Mouse (Mus musculus): ENCODE measurements at regions not wholly inside any gene's neighbourhood (a gene's known extent, or its start where the extent isn't known, plus 50 kb on each side); places are given as distances from the start of the nearest gene placed in this dataset.
A peak's percentile ranks its signal among the peaks of the same experiment; 100 is the strongest.

- no peak for TF ChIP-seq POLR2A (IDR thresholded peaks at IDR 0.05; ENCODE audit: borderline replicate concordance, extremely low read depth, low read depth, low read length)
- TF ChIP-seq CTCF (IDR thresholded peaks at IDR 0.05; ENCODE audit: insufficient read depth, low read length), result no peak
- H3K4me1 ChIP-seq (ENCODE audit: control insufficient read depth, insufficient read depth, low read length), result no peaks in the 10 kb centered on the region
- no peak overlapping the region for H3K4me3 ChIP-seq (replicated peaks; ENCODE audit: extremely low read depth, low read depth, low read length)
- DNase-seq, result no peak
- WGBS, result 62% methylated on average over 13 of the region's 13 CpGs
These were observed 117.6 kb upstream of the Fat1 start for GRCm38 (mm10) chr8:44817532-44818157.

GRCm38 (mm10) chr8:44819270-44819669 lies 116.0 kb upstream of the Fat1 start:
- Histone ChIP-seq H3K4me3 (replicated peaks; ENCODE audit: extremely low read depth, low read depth, low read length) (no peak overlapping the region), H3K4me1 (ENCODE audit: control insufficient read depth, insufficient read depth, low read length) (no peaks in the 10 kb centered on the region)
- 87% methylated on average over 3 of the region's 3 CpGs for WGBS
- no peak for TF ChIP-seq POLR2A (IDR thresholded peaks at IDR 0.05; ENCODE audit: borderline replicate concordance, extremely low read depth, low read depth, low read length)
- no peak for DNase-seq

- TF ChIP-seq CTCF (IDR thresholded peaks at IDR 0.05; ENCODE audit: insufficient read depth, low read length), result no peak
- no peak for TF ChIP-seq POLR2A (IDR thresholded peaks at IDR 0.05; ENCODE audit: borderline replicate concordance, extremely low read depth, low read depth, low read length)
- DNase-seq, result no peak
- Histone ChIP-seq H3K4me3 (replicated peaks; ENCODE audit: extremely low read depth, low read depth, low read length) (no peak overlapping the region), H3K4me1 (ENCODE audit: control insufficient read depth, insufficient read depth, low read length) (no peaks in the 10 kb centered on the region)
- 87% methylated on average over 7 of the region's 7 CpGs for WGBS
These were observed 115.6 kb upstream of the Fat1 start for GRCm38 (mm10) chr8:44819691-44820090.

- DNase-seq, result no peak
These were observed 110.0 kb upstream of the Fat1 start for GRCm38 (mm10) chr8:44825183-44825757.

GRCm38 (mm10) chr8:44826936-44827335 lies 108.3 kb upstream of the Fat1 start:
- Histone ChIP-seq H3K4me1 (ENCODE audit: control insufficient read depth, insufficient read depth, low read length) (no peaks in the 10 kb centered on the region), H3K4me3 (replicated peaks; ENCODE audit: extremely low read depth, low read depth, low read length) (no peak overlapping the region)
- TF ChIP-seq CTCF (IDR thresholded peaks at IDR 0.05; ENCODE audit: insufficient read depth, low read length) (no peak), POLR2A (IDR thresholded peaks at IDR 0.05; ENCODE audit: borderline replicate concordance, extremely low read depth, low read depth, low read length) (no peak)
- DNase-seq, result peak; percentile 15
- WGBS, result 27% methylated on average over 13 of the region's 13 CpGs

More at GRCm38 (mm10) chr8:44825183-44825757, 110.0 kb upstream of the Fat1 start:
- TF ChIP-seq POLR2A (IDR thresholded peaks at IDR 0.05; ENCODE audit: borderline replicate concordance, extremely low read depth, low read depth, low read length), result no peak
- TF ChIP-seq CTCF (IDR thresholded peaks at IDR 0.05; ENCODE audit: insufficient read depth, low read length), result no peak
- H3K4me3 ChIP-seq (replicated peaks; ENCODE audit: extremely low read depth, low read depth, low read length), result no peak overlapping the region
- no peaks in the 10 kb centered on the region for H3K4me1 ChIP-seq (ENCODE audit: control insufficient read depth, insufficient read depth, low read length)
- WGBS, result 75% methylated on average over 6 of the region's 6 CpGs

- TF ChIP-seq POLR2A (IDR thresholded peaks at IDR 0.05; ENCODE audit: borderline replicate concordance, extremely low read depth, low read depth, low read length) (no peak), CTCF (IDR thresholded peaks at IDR 0.05; ENCODE audit: insufficient read depth, low read length) (no peak)
- WGBS, result 90% methylated on average over 3 of the region's 3 CpGs
- H3K4me1 ChIP-seq (ENCODE audit: control insufficient read depth, insufficient read depth, low read length), result no peaks in the 10 kb centered on the region; the same call in 1 of the 2 replicates
- H3K4me3 ChIP-seq (replicated peaks; ENCODE audit: extremely low read depth, low read depth, low read length), result no peak overlapping the region
- no peak for DNase-seq
These were observed 107.2 kb upstream of the Fat1 start for GRCm38 (mm10) chr8:44828026-44828425.

- TF ChIP-seq CTCF (IDR thresholded peaks at IDR 0.05; ENCODE audit: insufficient read depth, low read length) (no peak), POLR2A (IDR thresholded peaks at IDR 0.05; ENCODE audit: borderline replicate concordance, extremely low read depth, low read depth, low read length) (no peak)
- WGBS, result 91% methylated on average over 8 of the region's 8 CpGs
- H3K4me1 ChIP-seq (ENCODE audit: control insufficient read depth, insufficient read depth, low read length), result no peaks in the 10 kb centered on the region
- H3K4me3 ChIP-seq (replicated peaks; ENCODE audit: extremely low read depth, low read depth, low read length), result no peak overlapping the region
- no peak for DNase-seq
These were observed 96.8 kb upstream of the Fat1 start for GRCm38 (mm10) chr8:44838431-44838830.

GRCm38 (mm10) chr8:44839504-44840209 lies 95.6 kb upstream of the Fat1 start:
- Histone ChIP-seq H3K4me1 (ENCODE audit: control insufficient read depth, insufficient read depth, low read length) (no peaks in the 10 kb centered on the region), H3K4me3 (replicated peaks; ENCODE audit: extremely low read depth, low read depth, low read length) (no peak overlapping the region)
- TF ChIP-seq POLR2A (IDR thresholded peaks at IDR 0.05; ENCODE audit: borderline replicate concordance, extremely low read depth, low read depth, low read length) (no peak), CTCF (IDR thresholded peaks at IDR 0.05; ENCODE audit: insufficient read depth, low read length) (no peak)
- 57% methylated on average over 13 of the region's 13 CpGs for WGBS
- DNase-seq, result no peak

GRCm38 (mm10) chr8:44840646-44841045 lies 94.6 kb upstream of the Fat1 start:
- DNase-seq, result no peak
- TF ChIP-seq POLR2A (IDR thresholded peaks at IDR 0.05; ENCODE audit: borderline replicate concordance, extremely low read depth, low read depth, low read length), result no peak
- no peak for TF ChIP-seq CTCF (IDR thresholded peaks at IDR 0.05; ENCODE audit: insufficient read depth, low read length)
- 46% methylated on average over 3 of the region's 3 CpGs for WGBS

GRCm38 (mm10) chr8:44844362-44844761 lies 90.9 kb upstream of the Fat1 start:
- TF ChIP-seq CTCF (IDR thresholded peaks at IDR 0.05; ENCODE audit: insufficient read depth, low read length) (no peak), POLR2A (IDR thresholded peaks at IDR 0.05; ENCODE audit: borderline replicate concordance, extremely low read depth, low read depth, low read length) (no peak)
- no peak overlapping the region for H3K4me3 ChIP-seq (replicated peaks; ENCODE audit: extremely low read depth, low read depth, low read length)
- 83% methylated on average over 1 of the region's 1 CpGs for WGBS
- no peak for DNase-seq
- no peaks in the 10 kb centered on the region for H3K4me1 ChIP-seq (ENCODE audit: control insufficient read depth, insufficient read depth, low read length)

More at GRCm38 (mm10) chr8:44840646-44841045, 94.6 kb upstream of the Fat1 start:
- H3K4me1 ChIP-seq (ENCODE audit: control insufficient read depth, insufficient read depth, low read length), result no peaks in the 10 kb centered on the region
- H3K4me3 ChIP-seq (replicated peaks; ENCODE audit: extremely low read depth, low read depth, low read length), result no peak overlapping the region

Data from lung, adult 2 months (tissue).